Mouse (Mus musculus) neutrophil, adult 65 days (primary cell): ENCODE data around the gene Hgd. TPM values are rescaled to one million over a fixed set of nuclear protein-coding genes. Genes with fewer than 3 reads are reported as not detected.

Source experiments
- total RNA-seq: library from RNA; stranded (reverse); gene quantifications from 2 replicates; pipeline ENCODE4 v1.2.4, GENCODE M21; 2023

The Hgd gene
- not detected in 2 replicates for total RNA-seq

GRCm38 (mm10) chr16:37579994-37580393, at the start of gene Hgd:
TSS of gene Hgd (plus strand) at chr16:37580153.

DNA sequence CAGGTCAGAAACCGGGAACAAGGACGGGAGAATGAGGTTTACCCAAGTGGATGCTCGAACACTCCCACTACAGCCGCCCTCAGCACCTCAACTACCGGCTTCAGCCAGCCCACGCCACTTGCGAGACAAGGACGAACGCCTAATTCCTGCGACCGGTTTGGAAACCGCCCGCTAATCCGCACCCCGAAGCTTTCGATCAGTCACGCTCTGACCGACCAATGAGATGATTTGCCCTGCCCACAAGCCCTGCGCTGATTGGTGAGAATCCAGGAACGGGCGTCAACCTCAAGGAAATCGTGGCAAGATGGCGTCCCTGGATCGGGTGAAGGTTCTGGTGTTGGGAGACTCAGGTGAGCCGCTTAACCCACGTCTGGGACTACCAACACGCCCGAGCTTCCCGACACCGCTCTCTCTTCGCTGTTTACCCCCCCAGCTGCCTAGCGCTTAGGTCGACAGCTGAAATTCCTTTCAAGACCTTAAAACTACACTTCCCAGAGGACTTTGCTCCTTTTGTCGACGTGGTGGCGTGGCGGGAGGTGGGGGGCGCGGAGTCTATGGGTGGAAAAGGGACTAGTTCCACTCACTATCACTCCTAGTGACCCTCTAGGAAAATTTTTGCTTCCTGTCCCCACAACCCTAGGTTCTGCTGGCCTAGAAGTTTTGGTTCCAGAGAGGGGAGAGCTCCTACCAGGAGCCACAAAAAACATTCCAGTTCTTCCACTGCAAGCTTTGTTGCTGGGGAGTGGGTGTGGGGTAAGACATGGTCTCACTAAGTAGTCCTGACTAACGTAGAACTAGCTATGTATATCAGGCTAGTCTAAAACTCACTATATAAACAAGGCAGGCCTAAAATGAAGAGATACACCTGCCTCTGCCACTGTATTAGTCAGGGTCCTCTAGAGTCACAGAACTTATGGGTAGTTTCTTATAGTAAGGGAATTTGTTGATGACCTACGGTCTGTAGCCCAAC, 40.1 kb upstream of the Hgd start, which contains the start of the genes Gtf2e1 and Rabl3:
Gene Gtf2e1 (minus strand): TSS at position 179 of the 970 bp plus-strand sequence.
Gene Rabl3 (plus strand): TSS at position 275 of the 970 bp plus-strand sequence.

GRCm38 (mm10) chr16:37653731-37654657, 74.0 kb downstream of the Hgd start, which contains the start of gene Ndufb4:
TSS of gene Ndufb4 (minus strand) at chr16:37654453.

Other genes starting within 250 kb of the Hgd start
- not detected in 2 replicates for gene Stxbp5l, start 195.2 kb upstream of the Hgd start, total RNA-seq
- 4.2 and 5.5 TPM in 2 replicates for gene Gtf2e1, start 40.4 kb upstream of the Hgd start, total RNA-seq
- 8.3 and 13.0 TPM in 2 replicates for gene Rabl3, start 40.3 kb upstream of the Hgd start, total RNA-seq
- gene Ndufb4, start 74.3 kb downstream of the Hgd start, total RNA-seq: 14.0 and 26.4 TPM in 2 replicates
- gene Fstl1, start 196.7 kb downstream of the Hgd start, total RNA-seq: 0.35 TPM in 1 of 2 replicates, not detected in the other